23 mouse cellular contexts compared by ENCODE assay signal in genomic region chrX:36100883-36101282, GRCm38 (mm10). TPM values are rescaled to one million over a fixed set of nuclear protein-coding genes. Genes with fewer than 3 reads are reported as not detected.
DNase-seq lines count a peak whose midpoint lies in the region; ATAC-seq and TF ChIP-seq lines count a peak whose summit lies in the region.
"Had no signal": no experiment of that assay in that cellular context is flagged by ENCODE, and none has a peak within 500 bp of the region (broad histone marks: within the 10 kb centered on the region; RNA-seq: fewer than 3 reads in every experiment).

No protein-coding gene starts in this region.

- TF ChIP-seq CTCF in spleen, adult 2 months (IDR thresholded peaks at IDR 0.05; ENCODE audit: extremely low read depth, insufficient read depth, insufficient read length, insufficient replicate concordance), result no peak

- 62% methylated on average over 1 of the region's 1 CpGs for WGBS in spleen, adult 2 months

- no peaks in the 10 kb centered on the region for H3K4me1 ChIP-seq in spleen, adult 2 months (ENCODE audit: control insufficient read depth, insufficient read depth, insufficient read length)
- no peaks in the 10 kb centered on the region for H3K4me1 ChIP-seq in brown adipose tissue, adult 24 weeks (ENCODE audit: control insufficient read depth, insufficient read depth, insufficient read length, low read length)
- H3K4me1 ChIP-seq: embryonic facial prominence, embryonic 13.5 days; forebrain, embryonic 13.5 days; heart, embryonic 10.5 days; hindbrain, embryonic 10.5 days; kidney, embryonic 15.5 days; limb, embryonic 12.5 days; liver, embryonic 13.5 days; midbrain, embryonic 10.5 days had no signal

- DNase-seq in spleen, adult 2 months (ENCODE audit: low read depth in 1 of 2, low spot score in 2 of 2), result no peak
- no peak for DNase-seq in spleen, postnatal 10 days (ENCODE audit: low spot score in 2 of 2)
- DNase-seq in urinary bladder, adult 18-20 months (ENCODE audit: low spot score in 2 of 2), result no peak
- no peak for DNase-seq in embryo, embryonic 11 days
- no peak for DNase-seq in heart, adult 8-10 months (ENCODE audit: low spot score)
- DNase-seq: adrenal gland, postnatal 25 days; cerebellum, adult 11-12 months; cerebellum, postnatal 14 days; gastrocnemius, adult 2 months; kidney, postnatal 36 days; liver, embryonic 13.5 days; thymus, postnatal 25 days had no signal

- no peak for TF ChIP-seq POLR2A in spleen, adult 2 months (IDR thresholded peaks at IDR 0.05; ENCODE audit: low read depth, low read length)

- H3K27me3 ChIP-seq in spleen, adult 2 months (ENCODE audit: control insufficient read depth, insufficient read depth, low read length), result no peaks in the 10 kb centered on the region
- H3K27me3 ChIP-seq: embryonic facial prominence, embryonic 13.5 days; forebrain, embryonic 13.5 days; kidney, embryonic 15.5 days; limb, embryonic 12.5 days; liver, embryonic 13.5 days had no signal

- H3K4me3 ChIP-seq in spleen, adult 2 months (ENCODE audit: extremely low read depth, insufficient read depth, insufficient read length), result no peak overlapping the region
- H3K4me3 ChIP-seq in brown adipose tissue, adult 24 weeks (ENCODE audit: insufficient read depth, low read depth, low read length), result no peak overlapping the region
- H3K4me3 ChIP-seq: embryonic facial prominence, embryonic 13.5 days; forebrain, embryonic 13.5 days; gastrocnemius, adult 2 months; heart, embryonic 10.5 days; hindbrain, embryonic 10.5 days; kidney, embryonic 15.5 days; limb, embryonic 12.5 days; liver, embryonic 13.5 days; midbrain, embryonic 10.5 days had no signal

- H3K36me3 ChIP-seq in spleen, adult 2 months (ENCODE audit: control insufficient read depth, insufficient read depth, low read length), result no peaks in the 10 kb centered on the region
- H3K36me3 ChIP-seq: embryonic facial prominence, embryonic 13.5 days; heart, embryonic 10.5 days; hindbrain, embryonic 10.5 days; kidney, embryonic 15.5 days; limb, embryonic 12.5 days; liver, embryonic 13.5 days; midbrain, embryonic 10.5 days had no signal

- peak; percentile 97 for ATAC-seq in megakaryocyte progenitor cell, adult 5-6 weeks (replicated peaks; ENCODE audit: poor library complexity)
- ATAC-seq: forebrain, embryonic 13.5 days; intestine, postnatal 0 days; midbrain, embryonic 16.5 days had no signal

- H3K27ac ChIP-seq in spleen, adult 2 months (ENCODE audit: insufficient read depth, low read length), result peak overlapping the region; percentile 9; the same call in 1 of the 2 replicates
- H3K27ac ChIP-seq in brown adipose tissue, adult 24 weeks (replicated peaks; ENCODE audit: low read depth, low read length), result peak overlapping the region; percentile 43
- H3K27ac ChIP-seq: embryonic facial prominence, embryonic 13.5 days; forebrain, embryonic 13.5 days; gastrocnemius, adult 2 months; heart, embryonic 10.5 days; hindbrain, embryonic 10.5 days; kidney, embryonic 15.5 days; limb, embryonic 12.5 days; liver, embryonic 13.5 days; midbrain, embryonic 10.5 days had no signal

RNA-seq across cellular contexts. Expression of gene Il13ra1, which starts 11.0 kb away (rescaled TPM):
- 1.6 and 1.7 TPM in 2 replicates for polyA plus RNA-seq in spleen, adult 2 months (2012; rRNA removed)
- 1.0 and 2.6 TPM in 2 replicates for polyA plus RNA-seq in brown adipose tissue, adult 24 weeks (2012; ENCODE audit: insufficient read depth, insufficient read length, missing spikeins)
- total RNA-seq in megakaryocyte progenitor cell, adult 5-6 weeks (2015), result 0.57 and 1.3 TPM in 2 replicates
- total RNA-seq in megakaryocyte progenitor cell, adult 5-6 weeks (2017), result 0.34 and 0.96 TPM in 2 replicates
- 10 to 100 TPM; 23.2 to 32.6 (median 30.3) TPM for total RNA-seq in heart, adult 8-10 months (2022)

Comparison
In these comparisons a context has a peak if more than half of its experiments do, and no peak if none do; other contexts are left out.
1. RNA of gene Il13ra1, which starts 11.0 kb away (total RNA-seq): 23.2 to 32.6 TPM in heart, adult 8-10 months; 0.34 to 1.3 TPM in megakaryocyte progenitor cell, adult 5-6 weeks; every median in the first group is over 10 times any median in the second.